Mouse (Mus musculus) CH12.LX (cell line): ENCODE data around the gene Poc1b. TPM values are rescaled to one million over a fixed set of nuclear protein-coding genes. Genes with fewer than 3 reads are reported as not detected.

Experiments
- DNase-seq: peaks from one replicate; pipeline ENCODE4 v3.0.0-alpha.2; 2013; ENCODE audit errors: extremely low read depth
- H3K27ac ChIP-seq: 2 replicates; pipeline ENCODE4 v1.5.1; 2012; ENCODE audit warnings: low read depth, mild to moderate bottlenecking, control low read depth, moderate library complexity; ENCODE audit not compliant: insufficient read depth
- H3K27me3 ChIP-seq: replicated peaks from 2 replicates; pipeline ENCODE3; 2012; ENCODE audit warnings: inconsistent platforms
- H3K36me3 ChIP-seq, 2 experiments: replicated peaks in 1 of 2; 2 replicates each; pipeline versions ENCODE3 to v1.6.1; 2012; ENCODE audit warnings: inconsistent platforms in 1 of 2, low read length in 1 of 2, mild to moderate bottlenecking in 1 of 2, mixed read lengths in 1 of 2, moderate library complexity in 1 of 2; ENCODE audit not compliant: control insufficient read depth in 1 of 2, insufficient read depth in 1 of 2
- H3K4me1 ChIP-seq, 2 experiments: 2 replicates each; pipeline ENCODE4 v1.6.1; 2012; ENCODE audit warnings: inconsistent platforms in 1 of 2, moderate library complexity in 1 of 2; ENCODE audit not compliant: insufficient read depth in 2 of 2, control insufficient read depth in 1 of 2
- H3K4me2 ChIP-seq: 2 replicates; pipeline ENCODE4 v1.6.1; 2012; ENCODE audit warnings: low read depth, mild to moderate bottlenecking, control low read depth; ENCODE audit not compliant: poor library complexity, insufficient read depth, severe bottlenecking
- H3K4me3 ChIP-seq, 3 experiments: fragments of 150-350 bp in 1 of 3; sonication (generic) in 1 of 3; replicated peaks in 1 of 3; 2 replicates each; pipeline versions ENCODE3 to v1.5.1; 2011 to 2012; ENCODE audit warnings: low read depth in 2 of 3, low read length in 2 of 3, mild to moderate bottlenecking in 2 of 3, moderate library complexity in 2 of 3, control low read depth in 1 of 3, improper control_type of control experiment in 1 of 3, inconsistent platforms in 1 of 3, mixed read lengths in 1 of 3; ENCODE audit not compliant: poor library complexity in 1 of 3
- H3K79me2 ChIP-seq: replicated peaks from 2 replicates; pipeline ENCODE4 v1.6.1; 2012; ENCODE audit warnings: mild to moderate bottlenecking, moderate library complexity; ENCODE audit not compliant: control insufficient read depth, poor library complexity, insufficient read depth, severe bottlenecking; ENCODE audit errors: extremely low read depth
- H3K9ac ChIP-seq: 2 replicates; pipeline ENCODE4 v1.6.1; 2012; ENCODE audit warnings: low read depth, mild to moderate bottlenecking, control low read depth, moderate library complexity; ENCODE audit not compliant: insufficient read depth
- H3K9me3 ChIP-seq: replicated peaks from 2 replicates; pipeline ENCODE3; 2012; ENCODE audit warnings: low read length, inconsistent platforms, mixed read lengths
- CTCF ChIP-seq, 2 experiments: IDR thresholded peaks in 1 of 2; conservative IDR thresholded peaks in 1 of 2; 2 replicates each; pipeline ENCODE4 v1.5.1; 2011 to 2012; ENCODE audit warnings: low read depth in 2 of 2, low read length in 2 of 2, improper control_type of control experiment in 1 of 2, inconsistent platforms in 1 of 2, mild to moderate bottlenecking in 1 of 2, moderate library complexity in 1 of 2
- E2F4 ChIP-seq: IDR thresholded peaks from 2 replicates; pipeline ENCODE4 v1.6.1; 2011; ENCODE audit warnings: low read depth, low read length, improper control_type of control experiment; ENCODE audit not compliant: insufficient replicate concordance
- ELF1 ChIP-seq: IDR thresholded peaks from 2 replicates; pipeline ENCODE4 v1.6.1; 2014; ENCODE audit warnings: low read depth, mild to moderate bottlenecking, inconsistent platforms, low read length, improper control_type of control experiment
- EP300 ChIP-seq: IDR thresholded peaks from 2 replicates; pipeline ENCODE4 v1.6.1; 2011; ENCODE audit warnings: low read length, improper control_type of control experiment
- HCFC1 ChIP-seq: IDR thresholded peaks from 2 replicates; pipeline ENCODE4 v1.6.1; 2012; ENCODE audit warnings: low read depth, mild to moderate bottlenecking, inconsistent platforms, low read length, improper control_type of control experiment
- IRF4 ChIP-seq: IDR thresholded peaks from 2 replicates; pipeline ENCODE4 v1.6.1; 2014; ENCODE audit warnings: low read depth, mild to moderate bottlenecking, inconsistent platforms, low read length, improper control_type of control experiment
- JUN ChIP-seq: IDR thresholded peaks from 2 replicates; pipeline ENCODE4 v1.6.1; 2011; ENCODE audit warnings: low read depth, mild to moderate bottlenecking, low read length, improper control_type of control experiment, moderate library complexity; ENCODE audit not compliant: insufficient read depth
- JUND ChIP-seq: conservative IDR thresholded peaks from 2 replicates; pipeline ENCODE4 v1.6.1; 2011; ENCODE audit warnings: low read depth, low read length, improper control_type of control experiment
- KAT2A ChIP-seq: IDR thresholded peaks from 2 replicates; pipeline ENCODE4 v1.6.1; 2012; ENCODE audit warnings: low read length, improper control_type of control experiment, inconsistent platforms; ENCODE audit not compliant: insufficient replicate concordance
- MAFK ChIP-seq: IDR thresholded peaks from 2 replicates; pipeline ENCODE4 v1.6.1; 2011; ENCODE audit warnings: low read length, improper control_type of control experiment; ENCODE audit not compliant: insufficient replicate concordance
- MAX ChIP-seq: IDR thresholded peaks from 2 replicates; pipeline ENCODE4 v1.6.1; 2011; ENCODE audit warnings: low read length, improper control_type of control experiment
- POLR2AphosphoS2 ChIP-seq: IDR thresholded peaks from 2 replicates; pipeline ENCODE4 v1.6.1; 2011; ENCODE audit warnings: low read depth, low read length, improper control_type of control experiment
- RAD21 ChIP-seq: IDR thresholded peaks from 2 replicates; pipeline ENCODE4 v1.6.1; 2011; ENCODE audit warnings: low read depth, mild to moderate bottlenecking, low read length, improper control_type of control experiment, moderate library complexity
- RCOR1 ChIP-seq: conservative IDR thresholded peaks from 2 replicates; pipeline ENCODE4 v1.6.1; 2012; ENCODE audit warnings: low read depth, mild to moderate bottlenecking, inconsistent platforms, low read length, improper control_type of control experiment
- SIN3A ChIP-seq: IDR thresholded peaks from 2 replicates; pipeline ENCODE4 v1.6.1; 2012; ENCODE audit warnings: low read length, improper control_type of control experiment, inconsistent platforms
- TBP ChIP-seq: conservative IDR thresholded peaks from 2 replicates; pipeline ENCODE4 v1.6.1; 2011; ENCODE audit warnings: low read depth, low read length, improper control_type of control experiment
- TCF12 ChIP-seq: IDR thresholded peaks from 2 replicates; pipeline ENCODE4 v1.6.1; 2014; ENCODE audit warnings: low read depth, mild to moderate bottlenecking, inconsistent platforms, low read length, improper control_type of control experiment
- UBTF ChIP-seq: IDR thresholded peaks from 2 replicates; pipeline ENCODE4 v1.6.1; 2012; ENCODE audit warnings: low read depth, mild to moderate bottlenecking, inconsistent platforms, low read length, improper control_type of control experiment, moderate library complexity
- USF1 ChIP-seq: IDR thresholded peaks from 2 replicates; pipeline ENCODE4 v1.6.1; 2014; ENCODE audit warnings: low read depth, mild to moderate bottlenecking, inconsistent platforms, low read length, improper control_type of control experiment
- USF2 ChIP-seq: conservative IDR thresholded peaks from 2 replicates; pipeline ENCODE4 v1.6.1; 2011; ENCODE audit warnings: low read depth, low read length, improper control_type of control experiment
- ZC3H11A ChIP-seq: IDR thresholded peaks from 2 replicates; pipeline ENCODE4 v1.6.1; 2012; ENCODE audit warnings: low read depth, mild to moderate bottlenecking, inconsistent platforms, low read length, improper control_type of control experiment
- ZKSCAN1 ChIP-seq: IDR thresholded peaks from 2 replicates; pipeline ENCODE4 v1.6.1; 2012; ENCODE audit warnings: low read depth, inconsistent platforms, low read length, improper control_type of control experiment, borderline replicate concordance
- dilution Hi-C: fragments of 300-500 bp; cut with MboI; formaldehyde crosslinking; loops from 2 replicates; pipeline ENCODE4 v1.14.3; 2020; ENCODE audit warnings: low sequenced_read_pairs; ENCODE audit not compliant: extremely low pct_unique_long_range_greater_than_20kb, extremely low pct_ligation_motif_present
- in situ Hi-C: fragments of 300-500 bp; cut with MboI; formaldehyde crosslinking; loops from 3 replicates; pipeline ENCODE4 v1.14.3; 2019; ENCODE audit warnings: low sequenced_read_pairs, low pct_ligation_motif_present, low pct_unique_long_range_greater_than_20kb, mixed read lengths
- polyA plus RNA-seq: library from polyadenylated mRNA; unstranded; fragments of >175 nt; gene quantifications from 2 replicates; pipeline ENCODE4 v1.2.1, GENCODE M21; 2012; ENCODE audit warnings: low read depth; ENCODE audit not compliant: insufficient read length
- total RNA-seq, 2 experiments: library from RNA; depleted of rRNA; stranded (reverse); fragments of 300-350 nt in 1 of 2; fragments of >200 nt in 1 of 2; gene quantifications; 2 replicates each; pipeline ENCODE4 v1.2.3; 2012 to 2014

Gene Poc1b
- total and polyA plus RNA-seq, 3 experiments = 3.8 to 18.2 (median 5.6) TPM

GRCm38 (mm10) chr10:99106703-99107631 lies at the start of gene Poc1b (continued):
- no peak for TF ChIP-seq ZC3H11A

- in situ Hi-C loops = no loop called here
- H3K4me1 ChIP-seq = peaks cover 0 to 5% of the 10 kb centered on the region in 2 experiments; a peak in 1 of 4 replicates
- no peak overlapping the region for H3K27ac ChIP-seq
- TF ChIP-seq TBP = no peak
- no peak for TF ChIP-seq RCOR1
- no peak for TF ChIP-seq TCF12
- no peak for TF ChIP-seq MAFK
- no peak for TF ChIP-seq E2F4
- TF ChIP-seq ZKSCAN1 = no peak
- TF ChIP-seq ELF1 = no peak
- no peak for TF ChIP-seq HCFC1
- no peak for TF ChIP-seq JUN
- no peak for TF ChIP-seq JUND
- no peak for TF ChIP-seq ZC3H11A
- TF ChIP-seq, all 38 proteins: peak for 0
- no peak overlapping the region for H3K4me2 ChIP-seq
- dilution Hi-C loops = no loop called here
- no peak overlapping the region for H3K4me3 ChIP-seq
- no peaks in the 10 kb centered on the region for H3K27me3 ChIP-seq
- DNase-seq = no peak
- H3K36me3 ChIP-seq = no peaks in the 10 kb centered on the region
- H3K9me3 ChIP-seq = no peaks in the 10 kb centered on the region
- no peaks in the 10 kb centered on the region for H3K79me2 ChIP-seq
- H3K9ac ChIP-seq = no peak overlapping the region
Observed at GRCm38 (mm10) chr10:99060588-99060987, 46.2 kb upstream of the Poc1b start.

GRCm38 (mm10) chr10:99061418-99061817 lies 45.4 kb upstream of the Poc1b start:
- Histone ChIP-seq H3K27ac (no peak overlapping the region), H3K9me3 (no peaks in the 10 kb centered on the region), H3K79me2 (no peaks in the 10 kb centered on the region), H3K36me3 (no peaks in the 10 kb centered on the region), H3K4me1 (peaks cover 0 to 5% of the 10 kb centered on the region in 2 experiments; a peak in 1 of 4 replicates), H3K9ac (no peak overlapping the region), H3K4me3 (no peak overlapping the region), H3K27me3 (no peaks in the 10 kb centered on the region), H3K4me2 (no peak overlapping the region)
- in situ Hi-C loops (no loop called here), dilution Hi-C loops (no loop called here)
- DNase-seq = no peak
- no peak for TF ChIP-seq MAX
- TF ChIP-seq UBTF = no peak
- TF ChIP-seq JUN = no peak
- TF ChIP-seq CTCF (conservative IDR thresholded peaks at IDR 0.05 in 1 of 2, IDR thresholded peaks at IDR 0.05 in 1 of 2; ENCODE audit: low read depth in 2 of 2, low read length in 2 of 2) = no peak
- no peak for TF ChIP-seq EP300
- TF ChIP-seq RAD21 = no peak
- no peak for TF ChIP-seq USF1
- TF ChIP-seq KAT2A = no peak
- TF ChIP-seq USF2 = no peak
- TF ChIP-seq ELF1 = no peak
- no peak for TF ChIP-seq JUND
- no peak for TF ChIP-seq IRF4
- TF ChIP-seq POLR2AphosphoS2 = no peak
- no peak for TF ChIP-seq SIN3A
